Mouse (Mus musculus) spleen, adult 2 months (tissue): ENCODE data around the gene Gm13285. TPM values are rescaled to one million over a fixed set of nuclear protein-coding genes. Genes with fewer than 3 reads are reported as not detected.
"Not testable (repeated sequence)": the region's sequence is repeated elsewhere in the genome, so short reads cannot be mapped to it uniquely, and the experiment has no call there.

Experiments
- DNase-seq, 2 experiments: peaks; one replicate each; pipeline versions ENCODE4 v3.0.0 to v3.0.0-alpha.2; 2012 to 2021; ENCODE audit warnings: low spot score in 2 of 2, low read depth in 1 of 2
- H3K27ac ChIP-seq: fragments of 200-500 bp; 2 replicates; pipeline ENCODE4 v1.5.1; 2012; ENCODE audit warnings: low read length, inconsistent platforms; ENCODE audit not compliant: insufficient read depth
- H3K27me3 ChIP-seq: fragments of 200-500 bp; 2 replicates; pipeline ENCODE4 v1.6.1; 2012; ENCODE audit warnings: mild to moderate bottlenecking, moderate library complexity, low read length, inconsistent platforms; ENCODE audit not compliant: control insufficient read depth, insufficient read depth
- H3K36me3 ChIP-seq: fragments of 200-500 bp; 2 replicates; pipeline ENCODE4 v1.6.1; 2012; ENCODE audit warnings: mild to moderate bottlenecking, low read length, inconsistent platforms; ENCODE audit not compliant: control insufficient read depth, insufficient read depth
- H3K4me1 ChIP-seq: fragments of 200-500 bp; 2 replicates; pipeline ENCODE4 v1.6.1; 2011; ENCODE audit warnings: inconsistent platforms; ENCODE audit not compliant: control insufficient read depth, insufficient read depth, insufficient read length
- H3K4me3 ChIP-seq: fragments of 200-500 bp; 2 replicates; pipeline ENCODE4 v1.5.1; 2011; ENCODE audit warnings: mild to moderate bottlenecking, inconsistent platforms; ENCODE audit not compliant: insufficient read depth, insufficient read length; ENCODE audit errors: extremely low read depth
- CTCF ChIP-seq: fragments of 200-500 bp; IDR thresholded peaks from 2 replicates; pipeline ENCODE4 v1.5.1; 2011; ENCODE audit warnings: mild to moderate bottlenecking, inconsistent platforms; ENCODE audit not compliant: insufficient read depth, insufficient read length, insufficient replicate concordance; ENCODE audit errors: extremely low read depth
- POLR2A ChIP-seq: fragments of 200-500 bp; IDR thresholded peaks from 2 replicates; pipeline ENCODE4 v1.6.1; 2011; ENCODE audit warnings: low read depth, low read length, inconsistent platforms
- WGBS: fragments of 180-500 bp; shearing (Covaris S2); methylation state at CpG from one replicate; pipeline ENCODE4 v1.1.7; 2018; 5-methylcytosine and 5-hydroxymethylcytosine counted together
- polyA plus RNA-seq: library from polyadenylated mRNA; depleted of rRNA; stranded (reverse); fragments of >200 nt; gene quantifications from 2 replicates; pipeline ENCODE4 v1.2.3, GENCODE M21; 2012

Gene Gm13285
- polyA plus RNA-seq, 1 experiment = not detected

DNA sequence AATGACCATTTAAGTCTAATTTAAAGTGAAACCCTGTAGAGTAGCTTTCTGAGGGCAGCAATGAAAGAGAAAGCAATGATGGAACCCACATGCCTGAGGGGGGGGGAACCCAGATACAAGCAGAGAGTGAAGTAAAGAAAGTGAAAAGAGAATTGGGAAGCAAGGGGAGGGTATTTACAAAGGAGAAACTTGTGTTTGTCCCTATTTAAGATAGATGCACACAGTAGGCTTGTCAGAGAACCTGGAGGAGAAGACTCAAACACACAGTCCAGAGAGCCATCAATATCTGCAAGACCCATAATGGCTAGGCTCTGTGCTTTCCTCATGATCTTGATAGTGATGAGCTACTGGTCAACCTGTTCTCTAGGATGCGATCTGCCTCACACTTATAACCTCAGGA, 20.2 kb downstream of the Gm13285 start, which contains the start of gene Ifna11:
Ifna11 (plus strand) TSS at position 301 of the 400 bp plus-strand sequence.
- Histone ChIP-seq H3K27me3 (no peaks in the 10 kb centered on the region), H3K4me1 (no peaks in the 10 kb centered on the region)
- WGBS = 89% methylated on average over 1 of the region's 1 CpGs

DNA sequence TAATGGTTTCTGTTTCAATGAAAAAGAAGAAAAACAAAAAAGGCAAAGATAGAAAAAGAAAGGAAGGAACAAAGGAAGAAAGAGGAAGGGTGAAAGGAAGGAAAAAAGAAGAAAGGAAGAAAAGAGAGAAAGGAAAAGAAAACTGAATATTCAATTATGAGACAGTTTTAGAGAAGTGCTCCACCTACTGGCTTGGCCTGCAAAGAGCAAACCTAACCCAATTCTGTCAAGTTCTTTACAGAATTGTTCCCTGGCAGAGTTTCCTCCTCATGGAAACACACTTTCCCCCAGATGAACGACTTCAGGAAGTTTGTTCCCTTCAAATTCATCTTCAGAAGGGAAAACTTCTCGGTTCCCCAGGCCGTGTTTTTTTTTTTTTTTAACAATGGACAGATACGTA, 23.5 kb downstream of the Gm13285 start:
- no peak overlapping the region for H3K4me3 ChIP-seq
- H3K4me1 ChIP-seq = no peaks in the 10 kb centered on the region
- WGBS = 29% methylated on average over 4 of the region's 4 CpGs
- no peak for DNase-seq
- H3K27ac ChIP-seq = no peak overlapping the region
- no peaks in the 10 kb centered on the region for H3K36me3 ChIP-seq
- TF ChIP-seq POLR2A (no peak), CTCF (no peak)
- no peaks in the 10 kb centered on the region for H3K27me3 ChIP-seq

More for the DNA sequence above, 20.2 kb downstream of the Gm13285 start, which contains the start of gene Ifna11:
- Histone ChIP-seq H3K36me3 (no peaks in the 10 kb centered on the region), H3K27ac (no peak within 1 kb of the TSS), H3K4me3 (no peak within 1 kb of the TSS)
- TF ChIP-seq POLR2A (no peak), CTCF (no peak)
- no peak for DNase-seq

DNA sequence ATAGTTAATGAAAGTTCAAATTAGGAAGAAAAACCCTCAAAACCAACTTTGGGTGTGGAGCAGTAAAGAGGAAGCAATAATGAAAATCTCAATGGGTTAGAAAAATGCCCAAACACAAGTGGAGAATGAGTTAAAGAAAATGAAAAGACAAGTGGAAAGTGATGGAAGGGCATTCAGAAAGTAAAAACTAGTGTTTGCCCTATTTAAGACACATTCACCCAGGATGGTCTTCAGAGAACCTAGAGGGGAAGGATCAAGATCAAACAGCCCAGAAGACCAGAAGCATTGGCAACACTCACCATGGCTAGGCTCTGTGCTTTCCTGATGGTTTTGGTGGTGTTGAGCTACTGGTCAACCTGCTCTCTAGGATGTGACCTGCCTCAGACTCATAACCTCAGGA, 27.7 kb downstream of the Gm13285 start, which contains the start of gene Ifna6:
Ifna6 (plus strand) TSS at position 301 of the 400 bp plus-strand sequence.
- not testable (repeated sequence) for H3K36me3 ChIP-seq, H3K27ac ChIP-seq, H3K4me1 ChIP-seq, H3K4me3 ChIP-seq, DNase-seq, H3K27me3 ChIP-seq

DNA sequence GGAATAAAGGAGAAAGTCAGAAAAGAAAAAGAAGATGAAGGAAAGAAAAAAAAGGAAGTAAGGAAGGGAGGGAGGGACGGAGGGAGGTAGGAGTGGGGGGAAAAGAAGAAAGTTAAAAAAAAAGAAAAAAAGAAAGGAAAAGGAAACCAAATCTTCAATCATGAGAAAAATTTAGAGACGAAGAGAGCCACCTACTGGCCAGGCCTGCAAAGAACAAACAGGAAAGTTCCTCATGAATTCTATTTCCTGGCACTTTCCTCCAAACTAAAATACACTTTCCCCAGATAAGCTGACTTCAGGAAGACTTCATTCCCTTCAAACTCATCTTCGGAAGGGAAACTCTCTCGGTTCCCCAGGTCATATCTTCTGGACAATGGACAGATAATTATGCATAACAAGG, 31.1 kb downstream of the Gm13285 start:
- H3K27me3 ChIP-seq = no peaks in the 10 kb centered on the region
- H3K4me1 ChIP-seq = no peaks in the 10 kb centered on the region
- 30% methylated on average over 4 of the region's 4 CpGs for WGBS
- H3K27ac ChIP-seq = no peak overlapping the region
- H3K36me3 ChIP-seq = no peaks in the 10 kb centered on the region
- DNase-seq = peak in 1 of 2 experiments; percentile 40
- H3K4me3 ChIP-seq = no peak overlapping the region
- TF ChIP-seq POLR2A (no peak), CTCF (no peak)

DNA sequence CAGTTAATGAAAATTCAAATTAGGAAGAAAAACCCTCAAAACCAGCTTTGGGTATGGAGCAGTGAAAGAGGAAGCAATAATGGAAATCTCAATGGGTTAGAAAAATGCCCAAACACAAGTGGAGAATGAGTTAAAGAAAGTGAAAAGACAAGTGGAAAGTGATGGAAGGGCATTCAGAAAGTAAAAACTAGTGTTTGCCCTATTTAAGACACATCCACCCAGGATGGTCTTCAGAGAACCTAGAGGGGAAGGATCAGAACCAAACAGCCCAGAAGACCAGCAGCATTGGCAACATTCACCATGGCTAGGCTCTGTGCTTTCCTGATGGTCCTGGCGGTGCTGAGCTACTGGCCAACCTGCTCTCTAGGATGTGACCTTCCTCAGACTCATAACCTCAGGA, 35.8 kb downstream of the Gm13285 start, which contains the start of gene Ifna5:
Ifna5 (plus strand) TSS at position 301 of the 400 bp plus-strand sequence.
- DNase-seq, H3K4me3 ChIP-seq, H3K4me1 ChIP-seq, H3K27ac ChIP-seq, H3K27me3 ChIP-seq, H3K36me3 ChIP-seq: not testable (repeated sequence)
- 95% methylated on average over 1 of the region's 1 CpGs for WGBS

DNA sequence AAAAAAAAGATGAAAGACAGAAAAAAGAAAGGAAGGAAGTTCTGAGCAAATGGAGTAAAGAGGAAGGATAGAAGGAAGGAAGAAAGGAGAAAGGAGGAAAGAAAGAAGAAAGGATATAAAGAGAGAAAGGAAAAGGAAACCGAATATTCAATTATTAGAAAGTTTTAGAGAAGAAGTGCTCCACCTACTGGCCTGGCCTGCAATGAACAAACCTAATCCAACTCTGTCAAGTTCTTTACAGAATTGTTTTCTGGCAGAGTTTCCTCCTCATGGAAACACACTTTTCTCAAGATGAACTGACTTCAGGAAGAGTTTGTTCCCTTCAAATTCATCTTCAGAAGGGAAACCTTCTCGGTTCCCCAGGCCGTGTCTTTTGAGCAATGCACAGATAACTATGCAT, 39.4 kb downstream of the Gm13285 start:
- Histone ChIP-seq H3K4me3 (no peak overlapping the region), H3K36me3 (no peaks in the 10 kb centered on the region), H3K27ac (no peak overlapping the region), H3K4me1 (no peaks in the 10 kb centered on the region; the same call in 1 of the 2 replicates), H3K27me3 (no peaks in the 10 kb centered on the region)
- DNase-seq = no peak
- TF ChIP-seq POLR2A = no peak
- no peak for TF ChIP-seq CTCF
- WGBS = 37% methylated on average over 3 of the region's 3 CpGs

DNA sequence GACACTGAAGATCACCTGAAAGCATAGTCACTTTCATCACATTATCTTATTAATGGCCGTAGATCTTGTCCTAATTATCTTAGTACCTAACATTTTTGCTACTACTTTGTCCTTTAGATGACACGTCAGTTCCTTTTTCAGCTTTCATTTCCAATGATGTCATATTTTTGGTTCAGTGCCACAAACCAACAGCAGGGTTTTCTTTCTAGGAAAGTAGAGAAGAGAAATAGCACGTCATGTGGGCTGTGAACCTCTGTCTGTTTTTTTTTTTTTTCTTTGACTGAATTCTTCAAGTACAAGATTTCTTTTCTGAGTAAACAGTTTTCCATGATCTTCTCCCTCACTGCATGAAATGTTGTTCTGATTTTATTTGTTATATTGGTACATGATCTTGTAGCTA, 40.6 kb downstream of the Gm13285 start:
- H3K4me1 ChIP-seq = no peaks in the 10 kb centered on the region; the same call in 1 of the 2 replicates
- H3K27me3 ChIP-seq = no peaks in the 10 kb centered on the region
- H3K4me3 ChIP-seq = no peak overlapping the region; the same call in 1 of the 2 replicates
- TF ChIP-seq POLR2A (no peak), CTCF (no peak)
- no peak overlapping the region for H3K27ac ChIP-seq
- DNase-seq = no peak
- WGBS = 38% methylated on average over 3 of the region's 3 CpGs
- no peaks in the 10 kb centered on the region for H3K36me3 ChIP-seq
